Mouse (Mus musculus) hindbrain, embryonic 11.5 days (tissue): Measurements from ENCODE around the gene Cacng4. TPM values are rescaled to one million over a fixed set of nuclear protein-coding genes. Genes with fewer than 3 reads are reported as not detected.

ENCODE experiments used
- ATAC-seq: fragments of 200-750 bp; cut with Nextera tagmentation; 2 replicates; pipeline ENCODE4 v1.8.0; 2017; ENCODE audit warnings: mild to moderate bottlenecking, moderate TSS enrichment, moderate library complexity; ENCODE audit not compliant: low FRiP score
- DNase-seq: peaks from one replicate; pipeline ENCODE4 v3.0.0-alpha.2; 2015; ENCODE audit warnings: low spot score
- H3K27ac ChIP-seq: fragments of 300-500 bp; sonication (generic); 2 replicates; pipeline ENCODE4 v1.5.1; 2014; ENCODE audit warnings: mild to moderate bottlenecking, low read depth, low read length
- H3K27me3 ChIP-seq: fragments of 300-500 bp; sonication (generic); 2 replicates; pipeline ENCODE4 v1.6.1; 2014; ENCODE audit warnings: mild to moderate bottlenecking, low read length, moderate library complexity, mixed read lengths; ENCODE audit not compliant: control insufficient read depth, insufficient read depth
- H3K36me3 ChIP-seq: fragments of 300-500 bp; sonication (generic); 2 replicates; pipeline ENCODE4 v1.6.1; 2014; ENCODE audit warnings: mild to moderate bottlenecking, low read length, moderate library complexity, mixed read lengths; ENCODE audit not compliant: control insufficient read depth, insufficient read depth
- H3K4me1 ChIP-seq: fragments of 300-500 bp; sonication (generic); replicated peaks from 2 replicates; pipeline ENCODE4 v1.6.1; 2014; ENCODE audit warnings: low read length, mixed read lengths; ENCODE audit not compliant: control insufficient read depth, insufficient read depth
- H3K4me2 ChIP-seq: fragments of 300-500 bp; sonication (generic); replicated peaks from 2 replicates; pipeline ENCODE4 v1.6.1; 2014; ENCODE audit warnings: mild to moderate bottlenecking, low read depth, low read length
- H3K4me3 ChIP-seq: fragments of 300-500 bp; sonication (generic); 2 replicates; pipeline ENCODE4 v1.5.1; 2014; ENCODE audit warnings: low read depth, low read length
- H3K9ac ChIP-seq: fragments of 300-500 bp; sonication (generic); 2 replicates; pipeline ENCODE4 v1.6.1; 2014; ENCODE audit warnings: low read depth, low read length
- H3K9me3 ChIP-seq: fragments of 300-500 bp; sonication (generic); 2 replicates; pipeline ENCODE4 v1.6.1; 2016; ENCODE audit warnings: low read length; ENCODE audit not compliant: control insufficient read depth
- WGBS: fragments of 180-500 bp; shearing (Covaris S2); extraction: QIAGEN DNeasy Blood & Tissue Kit; methylation state at CpG from one replicate; pipeline ENCODE4 v1.1.7; 2014; 5-methylcytosine and 5-hydroxymethylcytosine counted together
- polyA plus RNA-seq: library from polyadenylated mRNA; unstranded; fragments of >200 nt; fragmentation: Nextera tagmentation; extraction: Ambion mirVana; gene quantifications from 2 replicates; pipeline ENCODE4 v1.2.1, GENCODE M21; 2014

Cacng4 gene
- polyA plus RNA-seq, 1 experiment from 2014 or later = 30.7 TPM

GRCm38 (mm10) chr11:107762688-107763460 is 31.5 kb downstream of the Cacng4 start:
- Histone ChIP-seq H3K4me2 (no peak overlapping the region), H3K27me3 (no peaks in the 10 kb centered on the region), H3K27ac (peak overlapping the region; percentile 60), H3K9ac (no peak overlapping the region; the same call in 1 of the 2 replicates), H3K4me1 (peaks cover 12% of the 10 kb centered on the region), H3K4me3 (no peak overlapping the region), H3K36me3 (no peaks in the 10 kb centered on the region), H3K9me3 (no peaks in the 10 kb centered on the region)
- ATAC-seq = peak; percentile 89
- WGBS = 24% methylated on average over 8 of the region's 8 CpGs
- peak; percentile 66 for DNase-seq

- H3K9ac ChIP-seq = no peak overlapping the region
- no peak overlapping the region for H3K4me3 ChIP-seq
- 84% methylated on average over 10 of the region's 10 CpGs for WGBS
- no peaks in the 10 kb centered on the region for H3K36me3 ChIP-seq
- no peak overlapping the region for H3K4me2 ChIP-seq
- ATAC-seq = no peak
- H3K27me3 ChIP-seq = no peaks in the 10 kb centered on the region
- DNase-seq = no peak
- no peaks in the 10 kb centered on the region for H3K9me3 ChIP-seq
- 0 out of 2 replicates have a peak overlapping the region, but pooled peaks have one; percentile 60 for H3K27ac ChIP-seq
- peaks cover 11% of the 10 kb centered on the region for H3K4me1 ChIP-seq
Measured at GRCm38 (mm10) chr11:107761790-107762500, 32.4 kb downstream of the Cacng4 start.

DNA sequence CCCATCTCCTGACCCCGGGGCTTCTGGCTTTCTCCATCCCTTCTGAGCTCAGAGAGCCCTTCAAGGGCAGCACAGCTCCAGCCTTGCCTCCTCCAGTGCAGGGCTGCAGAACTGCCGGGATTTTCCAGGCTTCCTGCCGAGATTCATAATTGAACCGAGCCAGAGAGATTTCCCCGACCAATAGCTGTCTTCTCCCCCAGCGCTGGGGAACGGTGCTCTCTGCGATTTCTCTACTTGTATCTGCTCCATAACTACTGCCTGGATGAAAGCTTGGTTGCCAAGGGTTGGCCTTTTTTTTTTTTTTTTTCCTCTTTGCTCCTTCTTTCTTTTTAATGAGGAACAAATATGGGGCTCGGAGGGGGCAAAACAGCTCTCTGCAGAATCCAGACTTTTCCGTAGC is 34.4 kb downstream of the Cacng4 start:
- Histone ChIP-seq H3K9ac (no peak overlapping the region), H3K9me3 (no peaks in the 10 kb centered on the region), H3K27me3 (no peaks in the 10 kb centered on the region), H3K36me3 (no peaks in the 10 kb centered on the region), H3K27ac (no peak overlapping the region), H3K4me3 (no peak overlapping the region), H3K4me2 (no peak overlapping the region), H3K4me1 (peaks cover 9% of the 10 kb centered on the region)
- DNase-seq = no peak
- 53% methylated on average over 10 of the region's 10 CpGs for WGBS
- no peak for ATAC-seq

GRCm38 (mm10) chr11:107759516-107759915 is 34.8 kb downstream of the Cacng4 start:
- DNase-seq (no peak), ATAC-seq (no peak)
- Histone ChIP-seq H3K4me1 (peaks cover 9% of the 10 kb centered on the region), H3K36me3 (no peaks in the 10 kb centered on the region), H3K9me3 (no peaks in the 10 kb centered on the region), H3K27ac (no peak overlapping the region), H3K27me3 (no peaks in the 10 kb centered on the region), H3K4me3 (no peak overlapping the region), H3K9ac (no peak overlapping the region), H3K4me2 (no peak overlapping the region)
- 86% methylated on average over 9 of the region's 9 CpGs for WGBS

GRCm38 (mm10) chr11:107749114-107749513 is 45.2 kb downstream of the Cacng4 start:
- Histone ChIP-seq H3K27ac (no peak overlapping the region), H3K9ac (no peak overlapping the region), H3K4me1 (no peaks in the 10 kb centered on the region), H3K27me3 (no peaks in the 10 kb centered on the region), H3K4me3 (no peak overlapping the region), H3K9me3 (no peaks in the 10 kb centered on the region), H3K4me2 (no peak overlapping the region), H3K36me3 (no peaks in the 10 kb centered on the region)
- 91% methylated on average over 5 of the region's 5 CpGs for WGBS
- ATAC-seq (no peak), DNase-seq (no peak)

DNA sequence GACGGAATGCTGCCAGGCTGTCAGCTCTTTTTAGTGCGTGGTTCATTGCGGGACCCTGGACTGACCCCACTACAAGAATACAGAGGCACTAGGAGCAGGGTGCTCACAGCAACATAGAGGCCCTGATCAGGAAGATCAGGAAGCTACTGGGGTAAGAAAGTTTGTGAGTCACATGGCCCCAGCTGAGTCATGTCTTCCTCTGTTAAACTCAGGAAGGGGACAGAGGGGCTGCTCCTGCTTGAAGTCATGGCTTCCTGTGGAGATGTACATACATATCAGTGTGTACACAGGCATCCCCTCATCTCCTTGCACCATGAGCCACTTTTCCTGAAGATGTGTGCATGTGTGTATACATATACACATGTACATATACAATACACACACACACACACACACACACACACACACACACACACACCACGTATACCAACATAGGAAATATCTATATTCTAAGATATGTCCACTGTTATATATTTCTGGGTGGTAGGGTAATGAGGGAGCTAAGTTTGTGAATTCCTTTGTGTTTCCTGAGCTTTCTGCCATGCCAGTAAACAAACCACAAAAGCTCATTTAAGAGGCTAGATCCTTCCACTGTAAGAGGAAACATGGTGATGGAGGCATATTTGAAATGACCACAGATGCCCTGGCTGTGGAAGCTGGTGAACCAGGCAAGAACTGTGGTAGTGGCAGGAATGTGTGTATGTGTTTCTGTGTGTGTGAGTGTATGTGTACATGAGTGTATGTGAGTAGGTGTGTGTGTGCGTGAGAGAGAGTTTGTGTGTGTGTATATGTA is 45.9 kb downstream of the Cacng4 start:
- Histone ChIP-seq H3K27me3 (no peaks in the 10 kb centered on the region), H3K27ac (no peak overlapping the region), H3K36me3 (no peaks in the 10 kb centered on the region), H3K4me3 (no peak overlapping the region), H3K9ac (no peak overlapping the region), H3K4me1 (no peaks in the 10 kb centered on the region), H3K4me2 (no peak overlapping the region), H3K9me3 (no peaks in the 10 kb centered on the region)
- ATAC-seq (no peak), DNase-seq (no peak)
- WGBS = 79% methylated on average over 5 of the region's 5 CpGs

DNA sequence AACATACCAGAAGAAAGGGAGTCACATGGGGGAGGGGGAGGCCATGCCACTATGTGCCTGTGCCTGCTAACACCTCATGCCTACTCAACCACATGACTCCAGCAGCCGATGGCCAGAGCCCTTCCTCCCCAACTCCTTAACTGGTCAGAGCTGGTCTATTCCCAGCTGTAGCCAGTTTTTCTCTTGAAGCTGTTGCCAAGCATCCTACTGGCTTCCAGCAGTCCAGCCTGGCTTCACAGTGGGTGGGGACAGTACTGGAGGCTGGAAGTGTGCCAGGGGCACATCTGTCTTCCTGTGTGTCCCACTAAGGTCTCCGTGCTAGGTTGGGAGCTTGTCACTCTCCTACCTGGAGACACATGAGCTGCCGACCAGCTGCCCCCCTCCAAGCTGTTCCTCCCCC is 51.3 kb downstream of the Cacng4 start:
- ATAC-seq = no peak
- 80% methylated on average over 3 of the region's 3 CpGs for WGBS
- no peak overlapping the region for H3K9ac ChIP-seq

GRCm38 (mm10) chr11:107738418-107739099 is 55.8 kb downstream of the Cacng4 start:
- H3K4me1 ChIP-seq = no peaks in the 10 kb centered on the region
- DNase-seq (no peak), ATAC-seq (no peak)
- H3K4me2 ChIP-seq = no peak overlapping the region
- peaks cover 8% of the 10 kb centered on the region; the same call in 1 of the 2 replicates for H3K36me3 ChIP-seq
- WGBS = 85% methylated on average over 20 of the region's 20 CpGs
- H3K27ac ChIP-seq = peak overlapping the region; percentile 24; the same call in 1 of the 2 replicates
- H3K4me3 ChIP-seq = no peak overlapping the region
- H3K9me3 ChIP-seq = no peaks in the 10 kb centered on the region
- no peak overlapping the region for H3K9ac ChIP-seq
- H3K27me3 ChIP-seq = no peaks in the 10 kb centered on the region

More for the DNA sequence above, 51.3 kb downstream of the Cacng4 start:
- H3K9me3 ChIP-seq = no peaks in the 10 kb centered on the region
- H3K36me3 ChIP-seq = no peaks in the 10 kb centered on the region
- H3K4me2 ChIP-seq = no peak overlapping the region
- no peaks in the 10 kb centered on the region for H3K4me1 ChIP-seq
- H3K4me3 ChIP-seq = no peak overlapping the region
- no peaks in the 10 kb centered on the region for H3K27me3 ChIP-seq
- H3K27ac ChIP-seq = no peak overlapping the region
- no peak for DNase-seq
